Mouse (Mus musculus): ENCODE data around the gene Zw10.

- TF ChIP-seq CTCF (IDR thresholded peaks at IDR 0.05; ENCODE audit: low read depth), result no peak
- no peak for TF ChIP-seq EP300 (IDR thresholded peaks at IDR 0.05; ENCODE audit: low read depth)
Measured at GRCm38 (mm10) chr9:49119759-49120158, 64.3 kb downstream of the Zw10 start.

All from liver, embryonic 14.5 days (tissue).